Mouse (Mus musculus) right cerebral cortex, adult 2 months (tissue): Measurements from ENCODE around the gene Ccr1l1.

ENCODE experiments used
- DNase-seq, 2 experiments: peaks; one replicate each; pipeline ENCODE4 v3.0.0; 2021 to 2022; ENCODE audit warnings: low spot score in 2 of 2

Gene Ccr1l1

DNA sequence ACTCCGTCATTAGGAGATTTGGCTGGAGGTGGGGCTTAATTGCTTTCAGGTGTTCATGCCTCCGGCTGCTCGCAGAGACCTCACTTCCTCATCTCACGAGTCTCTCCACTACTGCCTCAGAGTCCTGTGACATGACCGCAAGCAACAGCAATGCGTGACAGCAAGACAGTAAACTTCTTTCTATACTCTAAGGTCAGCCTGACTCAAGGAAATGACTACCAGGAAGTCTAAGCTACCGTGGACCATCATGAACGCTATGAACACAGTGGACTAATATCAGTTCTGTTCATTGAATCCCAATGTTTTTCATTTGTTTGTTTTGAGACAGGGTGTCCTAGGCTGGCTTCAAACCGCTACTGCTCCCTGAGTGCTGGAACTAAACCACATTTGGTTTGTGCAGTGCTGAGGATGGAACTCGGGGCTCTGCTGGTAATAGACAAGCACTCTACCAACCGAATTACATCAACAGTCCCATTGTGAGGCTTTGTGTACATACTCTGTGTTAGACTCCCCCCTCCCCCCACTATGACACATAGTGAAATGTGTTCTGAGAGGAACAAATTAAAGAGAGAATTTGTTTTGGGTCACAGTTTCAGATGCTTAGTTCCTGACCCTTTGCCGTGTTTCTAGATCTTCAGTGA, 50.0 kb downstream of the Ccr1l1 start:
- DNase-seq: no peak

DNA sequence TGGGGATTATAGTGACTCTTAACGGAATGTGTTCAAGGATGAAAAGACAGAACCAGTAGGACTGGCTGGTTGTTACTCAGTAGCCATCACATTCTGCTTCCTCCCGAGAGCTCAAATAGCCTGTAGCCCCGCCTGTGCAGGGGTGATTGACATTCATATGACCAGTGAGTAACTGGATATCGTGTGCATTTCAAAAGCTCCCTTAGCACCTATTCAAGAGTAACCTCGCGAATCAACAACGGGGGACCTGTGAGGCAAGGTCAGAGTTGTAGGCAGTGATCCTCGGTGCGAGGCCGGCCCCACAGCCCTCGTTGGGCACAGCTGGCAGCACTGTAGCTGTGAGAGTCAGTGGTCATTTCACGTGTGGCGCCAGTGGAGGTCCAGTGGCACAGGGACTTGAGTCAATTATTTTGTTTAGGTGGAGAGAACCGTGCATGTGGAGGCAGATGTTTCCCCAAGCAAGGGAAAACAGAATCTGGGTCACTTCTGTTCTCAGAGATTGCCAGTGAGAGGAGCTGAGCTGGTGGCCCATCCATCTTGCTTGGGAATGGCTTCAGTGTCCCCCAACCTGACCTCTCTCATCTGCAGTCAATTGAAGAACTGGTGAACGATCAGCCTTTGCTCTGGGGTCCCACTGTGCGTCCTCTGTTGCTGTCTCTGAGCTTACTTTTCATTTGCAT, 50.8 kb downstream of the Ccr1l1 start:
- no peak for DNase-seq
